Mouse (Mus musculus): ENCODE data around the gene Plg.

The Plg gene

GRCm38 (mm10) chr17:12455143-12455790 is 76.9 kb downstream of the Plg start:
- DNase-seq (ENCODE audit: low spot score), result peak; percentile 20

GRCm38 (mm10) chr17:12461168-12461567 is 82.8 kb downstream of the Plg start:
- DNase-seq (ENCODE audit: low spot score), result no peak

- no peak for DNase-seq (ENCODE audit: low spot score)
Measured at GRCm38 (mm10) chr17:12466501-12467000, 88.1 kb downstream of the Plg start.

- DNase-seq (ENCODE audit: low spot score), result no peak
Measured at GRCm38 (mm10) chr17:12467642-12468041, 89.2 kb downstream of the Plg start.

- no peak for DNase-seq (ENCODE audit: low spot score)
Measured at GRCm38 (mm10) chr17:12468745-12469144, 90.3 kb downstream of the Plg start.
